Mouse (Mus musculus) CH12.LX (cell line): Measurements from ENCODE around the gene Mob3b. TPM values are rescaled to one million over a fixed set of nuclear protein-coding genes. Genes with fewer than 3 reads are reported as not detected.
A peak's percentile ranks its signal among the peaks of the same experiment; 100 is the strongest.

ENCODE experiments used
- DNase-seq: peaks from one replicate; pipeline ENCODE4 v3.0.0-alpha.2; 2013; ENCODE audit errors: extremely low read depth
- H3K27ac ChIP-seq: 2 replicates; pipeline ENCODE4 v1.5.1; 2012; ENCODE audit warnings: low read depth, mild to moderate bottlenecking, control low read depth, moderate library complexity; ENCODE audit not compliant: insufficient read depth
- H3K27me3 ChIP-seq: replicated peaks from 2 replicates; pipeline ENCODE3; 2012; ENCODE audit warnings: inconsistent platforms
- H3K36me3 ChIP-seq, 2 experiments: replicated peaks in 1 of 2; 2 replicates each; pipeline versions ENCODE3 to v1.6.1; 2012; ENCODE audit warnings: inconsistent platforms in 1 of 2, low read length in 1 of 2, mild to moderate bottlenecking in 1 of 2, mixed read lengths in 1 of 2, moderate library complexity in 1 of 2; ENCODE audit not compliant: control insufficient read depth in 1 of 2, insufficient read depth in 1 of 2
- H3K4me1 ChIP-seq, 2 experiments: 2 replicates each; pipeline ENCODE4 v1.6.1; 2012; ENCODE audit warnings: inconsistent platforms in 1 of 2, moderate library complexity in 1 of 2; ENCODE audit not compliant: insufficient read depth in 2 of 2, control insufficient read depth in 1 of 2
- H3K4me2 ChIP-seq: 2 replicates; pipeline ENCODE4 v1.6.1; 2012; ENCODE audit warnings: low read depth, mild to moderate bottlenecking, control low read depth; ENCODE audit not compliant: poor library complexity, insufficient read depth, severe bottlenecking
- H3K4me3 ChIP-seq, 3 experiments: fragments of 150-350 bp in 1 of 3; sonication (generic) in 1 of 3; replicated peaks in 1 of 3; 2 replicates each; pipeline versions ENCODE3 to v1.5.1; 2011 to 2012; ENCODE audit warnings: low read depth in 2 of 3, low read length in 2 of 3, mild to moderate bottlenecking in 2 of 3, moderate library complexity in 2 of 3, control low read depth in 1 of 3, improper control_type of control experiment in 1 of 3, inconsistent platforms in 1 of 3, mixed read lengths in 1 of 3; ENCODE audit not compliant: poor library complexity in 1 of 3
- H3K79me2 ChIP-seq: replicated peaks from 2 replicates; pipeline ENCODE4 v1.6.1; 2012; ENCODE audit warnings: mild to moderate bottlenecking, moderate library complexity; ENCODE audit not compliant: control insufficient read depth, poor library complexity, insufficient read depth, severe bottlenecking; ENCODE audit errors: extremely low read depth
- H3K9ac ChIP-seq: 2 replicates; pipeline ENCODE4 v1.6.1; 2012; ENCODE audit warnings: low read depth, mild to moderate bottlenecking, control low read depth, moderate library complexity; ENCODE audit not compliant: insufficient read depth
- H3K9me3 ChIP-seq: replicated peaks from 2 replicates; pipeline ENCODE3; 2012; ENCODE audit warnings: low read length, inconsistent platforms, mixed read lengths
- BHLHE40 ChIP-seq: IDR thresholded peaks from 2 replicates; pipeline ENCODE4 v1.6.1; 2011; ENCODE audit warnings: mild to moderate bottlenecking, low read depth, low read length, improper control_type of control experiment
- CHD1 ChIP-seq: IDR thresholded peaks from 2 replicates; pipeline ENCODE4 v1.6.1; 2012; ENCODE audit warnings: low read depth, low read length, improper control_type of control experiment, inconsistent platforms
- ELF1 ChIP-seq: IDR thresholded peaks from 2 replicates; pipeline ENCODE4 v1.6.1; 2014; ENCODE audit warnings: low read depth, mild to moderate bottlenecking, inconsistent platforms, low read length, improper control_type of control experiment
- EP300 ChIP-seq: IDR thresholded peaks from 2 replicates; pipeline ENCODE4 v1.6.1; 2011; ENCODE audit warnings: low read length, improper control_type of control experiment
- ETS1 ChIP-seq: conservative IDR thresholded peaks from 2 replicates; pipeline ENCODE4 v1.6.1; 2012; ENCODE audit warnings: low read depth, mild to moderate bottlenecking, inconsistent platforms, low read length, improper control_type of control experiment, moderate library complexity
- HCFC1 ChIP-seq: IDR thresholded peaks from 2 replicates; pipeline ENCODE4 v1.6.1; 2012; ENCODE audit warnings: low read depth, mild to moderate bottlenecking, inconsistent platforms, low read length, improper control_type of control experiment
- KAT2A ChIP-seq: IDR thresholded peaks from 2 replicates; pipeline ENCODE4 v1.6.1; 2012; ENCODE audit warnings: low read length, improper control_type of control experiment, inconsistent platforms; ENCODE audit not compliant: insufficient replicate concordance
- MEF2A ChIP-seq: IDR thresholded peaks from 2 replicates; pipeline ENCODE4 v1.6.1; 2014; ENCODE audit warnings: low read depth, mild to moderate bottlenecking, inconsistent platforms, low read length, improper control_type of control experiment, borderline replicate concordance
- NELFE ChIP-seq: IDR thresholded peaks from 2 replicates; pipeline ENCODE4 v1.6.1; 2011; ENCODE audit warnings: low read depth, low read length, improper control_type of control experiment
- SIN3A ChIP-seq: IDR thresholded peaks from 2 replicates; pipeline ENCODE4 v1.6.1; 2012; ENCODE audit warnings: low read length, improper control_type of control experiment, inconsistent platforms
- TBP ChIP-seq: conservative IDR thresholded peaks from 2 replicates; pipeline ENCODE4 v1.6.1; 2011; ENCODE audit warnings: low read depth, low read length, improper control_type of control experiment
- TCF12 ChIP-seq: IDR thresholded peaks from 2 replicates; pipeline ENCODE4 v1.6.1; 2014; ENCODE audit warnings: low read depth, mild to moderate bottlenecking, inconsistent platforms, low read length, improper control_type of control experiment
- UBTF ChIP-seq: IDR thresholded peaks from 2 replicates; pipeline ENCODE4 v1.6.1; 2012; ENCODE audit warnings: low read depth, mild to moderate bottlenecking, inconsistent platforms, low read length, improper control_type of control experiment, moderate library complexity
- USF2 ChIP-seq: conservative IDR thresholded peaks from 2 replicates; pipeline ENCODE4 v1.6.1; 2011; ENCODE audit warnings: low read depth, low read length, improper control_type of control experiment
- ZC3H11A ChIP-seq: IDR thresholded peaks from 2 replicates; pipeline ENCODE4 v1.6.1; 2012; ENCODE audit warnings: low read depth, mild to moderate bottlenecking, inconsistent platforms, low read length, improper control_type of control experiment
- ZMIZ1 ChIP-seq: IDR thresholded peaks from 2 replicates; pipeline ENCODE4 v1.6.1; 2012; ENCODE audit warnings: low read depth, mild to moderate bottlenecking, inconsistent platforms, low read length, improper control_type of control experiment
- ZNF384 ChIP-seq: IDR thresholded peaks from 2 replicates; pipeline ENCODE4 v1.6.1; 2012; ENCODE audit warnings: low read depth, low read length, improper control_type of control experiment, inconsistent platforms
- dilution Hi-C: fragments of 300-500 bp; cut with MboI; formaldehyde crosslinking; loops from 2 replicates; pipeline ENCODE4 v1.14.3; 2020; ENCODE audit warnings: low sequenced_read_pairs; ENCODE audit not compliant: extremely low pct_unique_long_range_greater_than_20kb, extremely low pct_ligation_motif_present
- in situ Hi-C: fragments of 300-500 bp; cut with MboI; formaldehyde crosslinking; loops from 3 replicates; pipeline ENCODE4 v1.14.3; 2019; ENCODE audit warnings: low sequenced_read_pairs, low pct_ligation_motif_present, low pct_unique_long_range_greater_than_20kb, mixed read lengths
- polyA plus RNA-seq: library from polyadenylated mRNA; unstranded; fragments of >175 nt; gene quantifications from 2 replicates; pipeline ENCODE4 v1.2.1, GENCODE M21; 2012; ENCODE audit warnings: low read depth; ENCODE audit not compliant: insufficient read length
- total RNA-seq, 2 experiments: library from RNA; depleted of rRNA; stranded (reverse); fragments of 300-350 nt in 1 of 2; fragments of >200 nt in 1 of 2; gene quantifications; 2 replicates each; pipeline ENCODE4 v1.2.3; 2012 to 2014

The Mob3b gene
- total and polyA plus RNA-seq, 3 experiments = 3.5 to 11.7 (median 11.0) TPM

GRCm38 (mm10) chr4:35125299-35125777, 31.9 kb downstream of the Mob3b start:
- Histone ChIP-seq H3K4me3 (no peak overlapping the region), H3K27me3 (no peaks in the 10 kb centered on the region), H3K9ac (peak overlapping the region; percentile 27), H3K4me1 (peaks cover 33 to 94% of the 10 kb centered on the region in 2 experiments), H3K79me2 (peaks cover 43% of the 10 kb centered on the region), H3K36me3 (no peaks in the 10 kb centered on the region), H3K9me3 (no peaks in the 10 kb centered on the region), H3K4me2 (peak overlapping the region; percentile 33; the same call in 1 of the 2 replicates), H3K27ac (0 out of 2 replicates have a peak overlapping the region, but pooled peaks have one; percentile 46)
- dilution Hi-C loops = no loop called here
- DNase-seq = no peak
- in situ Hi-C loops = no loop called here
- no peak for TF ChIP-seq ZC3H11A
- no peak for TF ChIP-seq ZMIZ1
- no peak for TF ChIP-seq EP300
- no peak for TF ChIP-seq HCFC1
- TF ChIP-seq KAT2A = no peak
- no peak for TF ChIP-seq NELFE
- no peak for TF ChIP-seq ZNF384
- no peak for TF ChIP-seq TCF12
- no peak for TF ChIP-seq ELF1
- TF ChIP-seq MEF2A = no peak
- TF ChIP-seq SIN3A = no peak

- dilution Hi-C loops = no loop called here
- Histone ChIP-seq H3K4me3 (no peak overlapping the region), H3K79me2 (peaks cover 37% of the 10 kb centered on the region), H3K4me1 (peaks cover 33 to 92% of the 10 kb centered on the region in 2 experiments), H3K36me3 (peaks cover 0 to 2% of the 10 kb centered on the region in 2 experiments), H3K9me3 (no peaks in the 10 kb centered on the region), H3K27me3 (no peaks in the 10 kb centered on the region), H3K9ac (peak overlapping the region; percentile 47; the same call in 1 of the 2 replicates), H3K4me2 (peak overlapping the region; percentile 73), H3K27ac (peak overlapping the region; percentile 13; the same call in 1 of the 2 replicates)
- TF ChIP-seq BHLHE40 = peak; percentile 57; the same call in 1 of the 2 replicates
- TF ChIP-seq TBP = no peak
- no peak for TF ChIP-seq ELF1
- no peak for TF ChIP-seq ETS1
- TF ChIP-seq USF2 = no peak
- TF ChIP-seq CHD1 = 0 out of 2 replicates have a peak, but pooled peaks have one; percentile 32
- TF ChIP-seq UBTF = no peak
- in situ Hi-C loops = no loop called here
- DNase-seq = no peak
These were observed 33.3 kb downstream of the Mob3b start for GRCm38 (mm10) chr4:35124027-35124426.
